Mouse (Mus musculus): Measurements from ENCODE around the gene Pitx1.

Gene Pitx1

GRCm38 (mm10) chr13:55784268-55784667, 51.7 kb downstream of the Pitx1 start, which contains the start of gene Catsper3:
Gene Catsper3 (plus strand): TSS chr13:55784568.
- DNase-seq (ENCODE audit: low read depth, low spot score): no peak

GRCm38 (mm10) chr13:55775056-55775455, 60.9 kb downstream of the Pitx1 start:
- DNase-seq (ENCODE audit: low read depth, low spot score): no peak
